Mouse (Mus musculus) mouse embryonic stem cell (cell line): ENCODE data around the gene Hspa12b.

Experiments
- in situ Hi-C, 2 experiments: fragments of 300-500 bp; cut with MboI; formaldehyde crosslinking; loops; 1 replicate in 1 of 2; 3 replicates in 1 of 2; pipeline ENCODE4 v1.14.3; 2019 to 2020; ENCODE audit warnings: low sequenced_read_pairs in 2 of 2, low pct_unique_long_range_greater_than_20kb in 1 of 2, mixed read lengths in 1 of 2; ENCODE audit not compliant: unreplicated experiment in 1 of 2

Hspa12b gene

DNA sequence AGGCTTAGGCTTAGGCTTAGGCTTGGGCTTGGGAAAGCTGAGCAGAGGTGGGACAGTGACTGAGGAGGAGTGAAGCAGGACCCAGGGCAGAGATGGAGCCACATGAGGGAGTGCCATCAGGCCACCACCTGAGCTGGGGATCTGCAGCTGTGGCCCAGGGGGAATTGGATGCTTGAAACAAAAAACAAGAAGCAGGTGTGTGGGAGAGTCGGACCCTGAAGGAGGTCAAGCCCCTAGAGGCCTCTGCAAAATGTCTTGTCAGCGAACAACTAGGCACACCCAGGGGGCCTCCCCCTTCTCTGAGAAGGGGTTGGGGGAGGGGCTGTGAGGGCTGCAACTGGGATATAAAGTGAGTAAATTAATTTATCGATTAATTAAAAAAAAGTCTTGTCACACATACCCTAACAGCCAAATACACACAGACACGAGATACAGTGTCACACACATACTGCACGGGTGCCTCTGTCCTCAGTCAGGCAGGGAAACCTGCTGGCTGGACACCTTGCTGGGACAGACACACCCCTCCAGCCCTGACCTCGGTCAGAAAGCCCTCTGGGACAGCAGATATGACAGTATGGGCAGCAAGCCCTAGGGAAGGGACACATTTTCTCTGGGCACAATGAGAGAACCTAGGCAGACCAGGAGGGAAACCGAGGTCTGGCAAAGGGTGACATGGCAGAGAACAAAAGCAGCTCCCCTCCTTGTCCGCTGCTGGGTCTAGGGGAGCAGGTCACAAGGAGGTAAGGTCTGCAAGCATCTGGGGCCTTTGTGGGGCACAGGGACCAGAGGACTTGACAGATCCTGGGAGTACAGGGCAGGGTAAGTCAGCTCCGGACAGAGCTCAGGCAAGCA is 890 bp upstream of the Hspa12b start:
- in situ Hi-C loops, result no loop called here

DNA sequence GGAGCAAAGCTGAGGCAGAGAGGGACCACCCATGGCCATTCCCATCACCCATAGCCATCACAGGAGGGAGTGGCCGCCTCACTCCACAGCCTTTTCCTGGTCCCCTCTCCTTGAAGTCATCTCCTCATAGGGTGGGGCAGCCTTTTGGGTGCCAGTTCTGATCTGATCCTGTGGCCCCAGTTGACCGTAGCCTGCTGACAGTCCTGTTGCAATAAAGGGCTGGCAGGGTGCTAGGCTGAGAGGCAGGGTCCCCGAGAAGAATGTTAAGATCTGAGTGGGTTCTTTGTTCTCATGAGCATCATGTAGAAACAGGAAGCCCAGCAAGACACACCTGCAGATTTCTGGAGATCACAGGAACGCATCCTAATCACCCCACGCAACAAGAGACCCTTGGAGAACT is 1.1 kb downstream of the Hspa12b start:
- in situ Hi-C loops, result no loop called here

- in situ Hi-C loops, result no loop called here
These were observed 1.6 kb downstream of the Hspa12b start for GRCm38 (mm10) chr2:131128636-131129157.

DNA sequence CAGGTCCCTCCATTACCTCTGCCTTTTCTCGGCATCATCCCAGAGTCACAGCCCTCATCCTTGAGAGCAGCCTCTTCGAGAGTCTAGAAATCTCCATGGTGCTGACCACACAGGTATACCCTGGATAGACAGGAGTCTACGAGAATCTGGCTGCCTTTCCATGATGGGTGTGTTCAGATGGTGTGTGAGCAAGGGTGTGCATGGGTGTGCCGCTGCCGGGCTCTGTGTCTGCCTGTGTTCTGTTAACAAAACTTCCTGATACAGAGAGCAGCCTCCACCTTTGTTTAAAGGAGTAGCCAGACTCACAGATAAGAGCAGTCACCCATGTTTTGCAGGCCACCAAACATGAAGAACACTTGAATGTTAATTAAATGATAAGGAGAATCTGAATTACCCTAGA is 2.8 kb downstream of the Hspa12b start:
- in situ Hi-C loops, result no loop called here

DNA sequence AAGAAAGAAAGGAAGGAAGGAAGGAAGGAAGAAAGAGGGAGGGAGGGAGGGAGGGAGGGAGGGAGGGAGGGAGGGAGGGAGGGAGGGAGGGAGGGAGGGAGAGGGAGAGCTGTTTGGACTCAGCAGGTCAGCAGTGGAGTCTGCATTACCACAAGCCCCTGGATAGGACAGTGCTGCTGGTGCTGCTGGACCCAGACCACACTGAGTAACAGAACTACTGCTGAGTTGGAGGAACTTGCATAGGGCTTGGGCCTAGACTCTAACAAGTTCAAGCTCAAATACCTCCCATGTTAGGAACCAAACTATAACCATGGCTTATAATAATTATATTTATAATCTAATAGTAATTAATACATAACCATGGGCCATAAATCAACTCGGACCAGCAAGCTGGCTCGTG is 3.8 kb downstream of the Hspa12b start:
- in situ Hi-C loops, result no loop called here

DNA sequence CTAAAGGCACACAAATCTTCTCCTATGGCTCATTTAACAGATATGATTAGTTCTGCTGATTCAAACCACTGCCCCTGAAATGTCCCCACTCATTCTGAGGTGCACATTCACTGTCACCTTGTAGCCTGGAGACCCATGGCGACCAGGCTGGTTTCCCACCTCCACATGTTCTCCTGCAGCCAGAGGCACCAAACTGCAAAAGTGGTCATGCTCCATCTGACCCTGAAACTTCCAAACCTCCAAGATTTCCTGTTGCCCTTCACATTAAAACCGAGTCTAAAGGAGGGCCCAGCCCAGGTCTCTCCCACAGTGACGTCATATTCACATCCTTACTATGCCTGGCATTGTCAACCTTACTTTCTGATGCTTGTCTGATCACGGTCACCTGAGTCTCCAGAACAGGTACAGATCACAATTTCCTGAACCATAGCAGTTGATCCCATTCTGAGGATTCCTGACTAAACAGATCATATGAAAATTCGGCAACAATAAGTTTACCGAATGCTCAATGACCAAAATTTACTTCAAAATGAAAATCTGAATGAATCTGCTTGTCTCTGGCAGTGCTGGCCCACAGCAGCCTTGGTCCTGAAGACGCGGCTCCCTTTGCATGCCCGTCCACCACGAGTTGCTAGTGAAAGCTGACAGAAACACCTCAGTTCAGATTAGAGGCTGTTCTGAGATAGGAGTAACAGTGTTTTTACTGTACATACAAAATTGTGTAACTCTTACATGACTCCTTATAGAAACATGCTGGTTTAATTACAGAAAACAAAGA is 5.2 kb downstream of the Hspa12b start:
- in situ Hi-C loops, result no loop called here

DNA sequence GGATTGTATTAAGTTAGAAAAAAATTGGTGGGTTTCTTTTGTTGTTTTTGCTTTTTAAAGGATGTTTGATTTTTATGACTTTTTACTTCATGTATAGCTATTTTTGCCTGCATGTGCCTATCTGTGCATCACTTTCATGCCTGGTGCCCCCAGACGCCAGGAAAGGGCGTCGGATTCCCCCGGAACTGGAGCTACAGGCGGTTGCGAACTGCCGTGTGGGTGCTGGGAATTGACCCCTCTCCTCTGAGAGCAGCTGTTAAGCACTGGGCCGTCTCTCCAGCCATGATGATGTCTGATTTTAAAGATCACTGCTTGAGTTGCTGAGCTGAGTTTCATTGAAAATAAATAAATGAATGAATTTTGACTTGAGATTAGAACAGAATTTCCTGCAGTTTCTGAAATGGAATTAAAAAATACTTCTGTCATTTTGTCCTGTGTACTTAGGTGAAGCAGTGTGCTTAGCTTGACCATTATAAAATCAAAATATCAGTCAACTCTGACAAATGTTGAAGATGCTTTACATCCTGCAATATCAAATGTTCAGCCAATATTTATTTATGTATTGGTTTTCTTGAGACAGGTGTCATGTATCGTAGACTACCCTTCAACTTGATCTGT is 6.0 kb downstream of the Hspa12b start, which contains the start of gene Gm11037:
Gene Gm11037 (plus strand): TSS at position 568 of the 618 bp plus-strand sequence.
- in situ Hi-C loops, result no loop called here

- in situ Hi-C loops, result no loop called here
These were observed 7.3 kb downstream of the Hspa12b start for GRCm38 (mm10) chr2:131134381-131134780.

- in situ Hi-C loops, result no loop called here
These were observed 7.8 kb downstream of the Hspa12b start for GRCm38 (mm10) chr2:131134826-131135400.

DNA sequence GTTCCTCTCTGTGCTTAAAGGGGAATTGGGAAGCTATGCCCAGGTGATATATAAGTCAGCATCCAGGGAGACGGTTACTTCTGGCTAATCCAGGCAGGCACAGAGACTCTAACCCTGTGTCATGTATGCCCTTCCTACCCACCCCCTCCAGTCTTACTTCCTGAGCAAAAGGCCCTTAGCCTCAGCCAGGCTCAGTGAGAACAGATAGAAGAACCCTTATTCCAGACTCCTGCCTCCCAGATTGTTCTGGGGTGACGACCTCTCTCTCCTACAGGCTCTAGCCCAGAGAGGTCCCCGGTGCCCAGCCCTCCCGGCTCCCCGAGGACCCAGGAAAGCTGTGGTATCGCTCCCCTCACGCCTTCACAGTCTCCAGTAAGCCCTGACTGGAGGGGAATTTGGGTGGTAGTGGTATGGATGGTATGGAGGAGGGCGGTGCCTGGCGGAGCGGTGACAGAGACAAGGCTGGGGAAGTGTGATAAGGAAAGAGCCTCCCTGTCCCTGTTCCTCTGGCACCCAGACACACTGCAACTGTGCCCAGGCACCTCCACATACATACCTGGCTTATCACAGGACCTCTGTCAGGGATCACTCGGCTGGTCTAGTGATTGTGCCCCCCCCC is 8.6 kb downstream of the Hspa12b start:
- in situ Hi-C loops, result no loop called here

GRCm38 (mm10) chr2:131138296-131138695 is 11.2 kb downstream of the Hspa12b start:
- in situ Hi-C loops, result no loop called here

- in situ Hi-C loops, result no loop called here
These were observed 11.7 kb downstream of the Hspa12b start for GRCm38 (mm10) chr2:131138760-131139159.

DNA sequence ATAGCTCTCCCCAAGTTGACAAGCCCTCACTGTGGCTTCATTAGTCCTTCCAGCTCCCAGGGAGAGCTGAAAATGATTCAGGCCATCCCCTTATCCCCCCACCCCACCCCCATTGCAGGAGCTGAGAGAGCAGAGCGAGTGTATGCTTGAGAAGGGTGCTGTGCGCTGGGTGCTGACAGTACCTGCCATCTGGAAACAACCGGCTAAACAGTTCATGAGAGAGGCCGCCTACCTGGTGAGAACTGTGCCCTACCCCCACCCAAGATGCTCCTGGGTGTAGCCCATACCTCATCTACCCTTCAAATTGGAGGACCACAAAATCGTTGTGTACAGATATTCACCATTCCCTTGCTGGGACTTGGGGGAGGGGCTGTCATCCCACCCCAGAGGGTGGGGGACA is 12.2 kb downstream of the Hspa12b start:
- in situ Hi-C loops, result no loop called here

- in situ Hi-C loops, result no loop called here
These were observed 12.9 kb downstream of the Hspa12b start for GRCm38 (mm10) chr2:131139886-131140532.

DNA sequence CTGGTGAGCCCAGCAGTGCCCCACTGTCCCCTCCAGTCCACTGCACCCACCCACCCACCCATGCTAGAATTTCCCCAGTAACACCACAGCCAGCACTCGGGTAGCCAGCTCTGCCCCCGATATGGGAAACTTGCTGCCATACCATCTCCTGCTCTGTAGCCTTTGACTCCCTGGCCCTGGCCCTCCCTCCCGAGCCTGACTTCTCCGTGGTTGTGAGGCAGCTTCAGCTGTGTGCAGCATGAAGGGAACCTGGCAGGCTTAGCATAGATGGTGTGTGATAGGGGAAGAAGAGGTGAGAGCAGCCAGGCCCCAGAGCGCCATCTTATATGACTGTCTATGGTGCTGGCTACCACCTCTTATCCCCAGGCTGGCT is 13.4 kb downstream of the Hspa12b start:
- in situ Hi-C loops, result no loop called here

- in situ Hi-C loops, result no loop called here
These were observed 14.4 kb downstream of the Hspa12b start for GRCm38 (mm10) chr2:131141336-131141986.

GRCm38 (mm10) chr2:131142592-131142991 is 15.5 kb downstream of the Hspa12b start:
- in situ Hi-C loops, result no loop called here
